Mouse (Mus musculus) thymus, postnatal 25 days (tissue): ENCODE results near the gene Palm.
A peak's percentile ranks its signal among the peaks of the same experiment; 100 is the strongest.
"Not testable (repeated sequence)": the region's sequence is repeated elsewhere in the genome, so short reads cannot be mapped to it uniquely, and the experiment has no call there.

Experiments used
- DNase-seq: peaks from one replicate; pipeline ENCODE4 v3.0.0; 2022

The Palm gene

DNA sequence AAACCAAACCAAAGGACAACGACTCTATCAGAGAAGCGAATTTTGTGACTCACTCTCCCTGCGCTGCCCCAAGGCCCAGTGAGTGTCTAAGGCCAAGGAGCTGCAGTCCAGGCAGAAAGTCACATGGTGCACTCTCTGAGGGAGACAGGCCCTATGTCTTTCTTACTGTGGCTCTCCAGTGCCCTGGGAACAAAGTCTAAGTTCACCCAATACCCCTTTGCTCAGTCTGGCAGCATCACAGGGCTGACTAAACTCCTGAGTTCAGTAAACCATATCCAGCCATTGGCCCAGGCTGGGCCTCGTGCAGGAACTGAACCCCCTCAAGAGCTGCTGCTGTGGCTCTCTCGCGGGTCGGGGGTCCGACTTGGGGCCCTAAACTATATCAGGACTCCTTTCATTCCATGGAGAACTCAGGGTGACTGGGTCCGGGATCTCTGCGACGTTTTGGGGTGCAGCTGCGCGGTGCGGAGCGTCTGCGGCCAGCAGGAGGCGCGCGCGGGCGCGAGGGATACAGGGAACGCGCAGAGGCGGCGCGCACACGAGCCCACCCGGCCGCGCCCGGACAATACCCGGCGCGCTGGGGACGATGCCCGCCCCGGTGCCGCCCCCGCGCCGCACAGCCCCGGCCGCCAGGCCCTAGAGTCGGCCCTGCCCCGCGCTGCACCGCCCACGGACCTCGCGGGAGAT lies at the start of gene Palm:
Palm (plus strand) TSS at position 522 of the 687 bp plus-strand sequence.
- peak; percentile 86 for DNase-seq

DNA sequence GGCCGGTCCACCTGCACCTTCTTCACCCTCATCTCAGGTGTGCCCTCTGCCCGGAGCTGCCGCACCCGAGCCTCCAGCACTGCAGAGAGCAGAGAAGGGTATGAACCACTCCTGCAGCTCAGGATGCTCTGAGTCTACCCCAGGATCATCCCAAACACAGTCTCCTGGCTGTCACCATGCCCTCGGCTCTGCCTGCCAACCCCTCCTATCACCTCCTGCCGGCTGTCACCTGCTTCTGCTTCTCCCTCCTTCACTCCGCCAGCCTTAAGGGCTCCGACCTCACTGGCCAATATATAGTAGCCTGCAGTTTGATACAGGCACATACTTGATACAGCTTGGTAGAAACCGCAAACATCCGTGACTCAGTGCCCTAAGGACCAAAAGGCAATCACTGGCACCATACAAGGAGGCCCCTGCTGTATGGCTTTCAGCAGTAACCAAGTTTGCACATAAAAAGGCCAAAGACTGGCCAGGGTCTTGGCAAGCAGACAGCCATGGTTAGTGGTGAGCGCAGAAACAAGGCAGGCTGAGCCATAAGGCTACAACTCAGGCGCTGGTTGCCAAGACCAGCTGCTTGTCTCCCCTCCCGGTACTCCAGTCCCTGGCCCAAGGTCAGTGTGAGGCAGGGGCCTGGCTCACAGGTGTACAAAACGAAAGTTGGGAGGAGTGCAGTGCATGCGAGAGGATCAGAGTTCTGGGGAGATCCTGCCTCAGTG lies 49.6 kb upstream of the Palm start:
- no peak for DNase-seq

- DNase-seq, result no peak
These were observed 48.0 kb upstream of the Palm start for GRCm38 (mm10) chr10:79745411-79745810.

DNA sequence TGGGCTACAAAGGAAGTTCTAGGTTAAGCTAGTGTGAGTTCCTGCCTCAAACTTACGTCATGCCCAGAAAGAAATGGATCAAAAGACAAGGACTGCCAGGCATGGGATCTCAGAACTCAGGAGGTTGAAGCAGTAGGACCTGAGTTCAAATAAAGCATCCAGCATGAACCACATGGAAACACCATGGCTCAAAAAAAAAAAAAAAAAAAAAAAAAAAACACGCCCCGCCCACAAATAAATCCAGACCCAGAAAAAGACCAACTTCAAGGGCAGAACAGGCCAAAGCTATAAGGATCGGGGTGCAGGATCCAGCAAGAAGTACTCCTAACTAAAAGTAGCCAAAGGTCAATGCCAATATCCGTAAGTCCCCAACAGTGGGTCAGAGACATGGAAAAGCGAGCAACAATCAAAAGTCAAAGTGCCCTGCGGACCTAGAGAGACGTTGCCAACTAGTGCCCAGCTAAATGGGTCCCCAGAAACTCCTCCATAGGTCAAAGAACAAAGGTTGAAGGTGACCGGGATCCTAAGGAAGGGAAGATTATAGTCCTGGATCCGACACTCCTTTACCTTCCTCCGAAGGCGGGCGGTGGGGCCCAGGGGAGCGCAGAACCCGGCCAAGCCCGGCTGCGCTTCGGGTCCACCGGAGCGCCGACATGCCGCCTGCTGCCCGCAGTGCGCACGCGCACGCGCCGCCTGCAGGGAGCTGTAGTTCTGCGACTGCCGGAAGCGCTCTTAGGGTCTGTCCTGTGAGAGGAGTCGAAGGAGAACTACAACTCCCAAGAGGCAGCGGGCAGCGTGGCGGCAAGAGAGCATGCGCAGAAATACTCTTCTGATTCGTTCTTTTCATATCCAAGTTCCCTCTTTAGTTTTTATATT lies 47.2 kb upstream of the Palm start, which contains the start of gene Polrmt:
Polrmt (minus strand) TSS at position 684 of the 876 bp plus-strand sequence.
- DNase-seq, result peak; percentile 94

DNA sequence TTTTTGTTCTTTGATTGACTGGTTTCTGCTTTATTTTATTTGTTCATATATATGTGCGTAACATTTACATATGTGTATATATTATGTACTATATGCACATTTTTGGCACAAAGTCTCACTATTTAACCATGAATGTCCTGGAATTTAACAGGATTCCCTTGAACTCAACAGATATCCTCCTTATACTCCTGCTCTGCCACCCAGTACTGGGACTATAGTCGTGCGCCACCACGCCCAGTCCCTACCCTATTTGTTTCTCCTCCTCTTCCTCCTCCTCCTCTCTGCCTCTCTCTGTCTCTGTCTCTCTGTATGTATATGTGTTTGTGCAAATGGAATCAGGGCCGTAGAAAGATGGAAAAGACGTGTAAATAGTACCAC lies 46.6 kb upstream of the Palm start:
- no peak for DNase-seq

GRCm38 (mm10) chr10:79748496-79748895 lies 44.9 kb upstream of the Palm start:
- DNase-seq, result no peak

DNA sequence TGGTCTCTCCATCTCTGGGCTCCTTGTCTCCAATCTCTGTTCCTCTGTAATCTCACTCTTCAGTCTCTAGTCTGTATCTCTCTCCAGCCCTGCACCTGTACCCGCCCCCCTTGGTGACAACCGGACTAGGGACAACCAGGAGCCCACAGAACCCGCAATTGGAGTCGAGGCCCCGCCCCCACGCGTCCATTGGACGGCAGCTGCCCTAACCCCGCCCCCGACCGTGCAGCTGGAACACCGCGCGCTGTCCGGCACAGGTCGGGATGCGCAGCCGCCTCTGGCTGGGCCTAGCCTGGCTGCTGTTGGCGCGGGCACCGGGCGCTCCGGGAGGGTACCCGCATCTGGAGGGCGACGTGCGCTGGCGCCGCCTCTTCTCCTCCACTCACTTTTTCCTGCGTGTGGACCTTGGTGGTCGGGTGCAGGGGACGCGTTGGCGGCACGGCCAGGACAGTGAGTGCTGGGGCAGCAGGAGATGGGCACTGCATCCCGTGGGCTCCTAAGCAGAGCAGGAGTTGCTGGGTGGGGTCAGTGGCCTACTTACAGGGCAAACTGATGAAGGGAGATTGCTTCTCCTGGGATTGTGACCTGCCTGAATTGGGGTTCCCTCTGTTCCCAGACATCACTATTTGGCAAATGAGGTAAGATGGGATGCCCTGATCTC lies 38.4 kb upstream of the Palm start, which contains the start of gene Fgf22:
Fgf22 (plus strand) TSS at position 221 of the 661 bp plus-strand sequence.
- DNase-seq, result peak; percentile 28

DNA sequence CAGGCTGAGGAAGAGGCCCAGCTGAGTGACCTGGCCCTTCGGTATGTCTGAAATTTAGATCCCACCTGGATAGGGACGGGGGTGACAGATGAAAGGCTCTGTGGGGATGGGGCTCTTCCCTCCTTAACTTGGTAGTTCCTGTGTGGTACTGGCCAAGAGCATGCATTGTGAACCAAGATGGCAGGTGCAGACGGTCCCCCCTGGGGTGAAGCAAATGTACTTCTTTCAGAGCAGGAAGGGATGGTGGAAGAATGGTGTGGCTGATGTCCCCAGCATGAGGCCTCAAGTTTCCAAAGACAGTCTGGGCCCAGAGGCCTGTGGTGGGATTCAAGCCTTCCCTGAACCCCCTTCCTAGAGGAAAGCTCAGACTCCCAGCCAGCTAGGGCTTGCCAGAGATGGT lies 37.5 kb upstream of the Palm start:
- no peak for DNase-seq

GRCm38 (mm10) chr10:79756660-79757059 lies 36.7 kb upstream of the Palm start:
- DNase-seq, result no peak

DNA sequence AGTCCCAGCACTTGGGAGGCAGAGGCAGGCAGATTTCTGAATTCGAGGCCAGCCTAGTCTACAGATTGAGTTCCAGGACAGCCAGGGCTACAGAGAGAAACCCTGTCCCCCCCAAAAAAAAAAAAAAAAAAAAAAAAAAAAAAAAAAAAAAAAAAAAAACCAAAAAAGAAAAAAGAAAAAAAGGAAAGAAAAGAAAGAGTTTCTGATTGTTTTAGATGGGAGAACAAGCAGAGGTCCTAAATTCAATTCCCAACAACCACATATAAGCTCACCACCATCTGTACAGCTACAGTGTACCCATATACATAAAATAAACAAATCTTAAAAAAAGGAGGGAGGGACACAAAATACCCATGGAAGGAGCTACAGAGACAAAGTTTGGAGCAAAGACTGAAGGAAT lies 33.7 kb upstream of the Palm start:
- DNase-seq, result not testable (repeated sequence)

DNA sequence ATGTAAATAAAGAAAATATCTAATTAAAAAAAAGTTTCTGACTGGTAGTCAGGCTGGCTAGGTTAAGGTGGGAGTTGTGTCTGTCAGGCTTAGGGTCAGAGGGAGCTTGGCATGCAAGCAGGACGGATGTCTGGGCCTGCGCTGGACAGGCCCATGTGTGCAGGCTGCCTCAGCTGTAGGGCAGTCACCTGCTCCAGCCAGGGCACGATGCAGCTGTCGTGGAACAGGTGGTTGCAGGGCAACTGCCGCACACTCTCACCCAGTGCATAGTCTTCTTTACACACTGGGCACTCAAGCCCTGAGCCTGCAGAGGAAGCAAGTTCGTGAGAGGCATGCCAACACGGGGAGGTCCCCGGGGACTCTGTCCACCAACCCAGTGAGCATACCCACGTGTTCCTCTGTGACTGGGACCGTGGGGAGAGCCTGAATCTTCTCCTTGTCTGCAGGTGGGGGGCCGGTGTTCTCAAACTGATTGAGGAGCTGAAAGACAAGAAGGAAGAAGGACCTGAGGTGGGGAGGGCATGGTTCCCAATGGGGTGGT lies 32.7 kb upstream of the Palm start:
- no peak for DNase-seq

GRCm38 (mm10) chr10:79762875-79763274 lies 30.5 kb upstream of the Palm start:
- DNase-seq, result no peak

GRCm38 (mm10) chr10:79764234-79764633 lies 29.1 kb upstream of the Palm start:
- DNase-seq, result no peak

DNA sequence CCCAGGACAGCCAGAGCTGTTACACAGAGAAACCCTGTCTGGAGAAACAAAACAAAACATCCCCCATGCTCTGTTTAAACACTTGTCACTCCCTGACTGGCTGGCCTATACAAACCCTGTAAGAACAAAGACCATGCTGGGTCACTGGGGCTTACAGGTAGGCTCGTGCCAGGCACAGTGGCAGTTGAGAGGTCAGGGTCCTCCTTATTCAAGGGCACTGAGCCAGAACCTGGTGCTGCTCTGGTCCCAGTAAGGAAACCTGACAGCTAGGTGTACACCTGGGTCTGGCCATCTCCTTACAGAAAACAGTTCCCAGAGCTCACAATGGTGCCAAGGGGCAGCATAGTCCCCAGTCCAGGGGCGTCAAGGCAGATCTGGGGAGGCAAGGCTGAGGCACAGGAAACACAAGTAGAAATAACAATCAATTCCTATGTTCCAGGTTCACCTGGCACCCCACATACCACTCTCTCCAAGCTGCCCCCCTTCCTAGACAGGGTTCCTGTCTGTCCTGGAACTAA lies 28.1 kb upstream of the Palm start:
- DNase-seq, result no peak

DNA sequence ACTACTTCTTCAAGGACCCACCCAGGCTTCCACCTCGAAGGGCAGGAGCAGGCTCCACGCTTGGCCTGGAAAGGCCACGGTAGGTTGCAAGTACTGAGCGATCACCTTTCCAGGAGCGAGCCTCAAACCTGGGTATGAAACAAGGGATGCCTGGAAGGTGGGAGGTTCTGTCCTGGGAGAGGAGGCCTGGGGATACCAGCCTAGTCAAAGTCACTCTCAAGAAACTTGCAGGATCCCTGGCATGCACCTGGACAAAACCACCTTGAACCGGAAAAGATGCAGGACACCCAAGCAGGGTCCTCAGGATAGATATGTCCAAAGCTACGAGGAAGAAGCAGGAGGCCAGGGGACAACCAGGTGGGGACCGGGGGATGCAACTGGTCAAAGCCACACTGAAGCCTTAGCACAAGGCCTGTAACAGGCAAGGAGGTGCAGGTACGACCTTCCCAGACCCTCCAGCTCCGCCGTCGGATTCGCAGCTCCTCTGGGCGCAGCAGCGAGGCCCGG lies 27.3 kb upstream of the Palm start:
- DNase-seq, result no peak

GRCm38 (mm10) chr10:79766508-79767325 lies 26.7 kb upstream of the Palm start, which contains the start of gene Rnf126:
TSS of gene Rnf126 (minus strand) at chr10:79766952.
- peak; percentile 100 for DNase-seq

DNA sequence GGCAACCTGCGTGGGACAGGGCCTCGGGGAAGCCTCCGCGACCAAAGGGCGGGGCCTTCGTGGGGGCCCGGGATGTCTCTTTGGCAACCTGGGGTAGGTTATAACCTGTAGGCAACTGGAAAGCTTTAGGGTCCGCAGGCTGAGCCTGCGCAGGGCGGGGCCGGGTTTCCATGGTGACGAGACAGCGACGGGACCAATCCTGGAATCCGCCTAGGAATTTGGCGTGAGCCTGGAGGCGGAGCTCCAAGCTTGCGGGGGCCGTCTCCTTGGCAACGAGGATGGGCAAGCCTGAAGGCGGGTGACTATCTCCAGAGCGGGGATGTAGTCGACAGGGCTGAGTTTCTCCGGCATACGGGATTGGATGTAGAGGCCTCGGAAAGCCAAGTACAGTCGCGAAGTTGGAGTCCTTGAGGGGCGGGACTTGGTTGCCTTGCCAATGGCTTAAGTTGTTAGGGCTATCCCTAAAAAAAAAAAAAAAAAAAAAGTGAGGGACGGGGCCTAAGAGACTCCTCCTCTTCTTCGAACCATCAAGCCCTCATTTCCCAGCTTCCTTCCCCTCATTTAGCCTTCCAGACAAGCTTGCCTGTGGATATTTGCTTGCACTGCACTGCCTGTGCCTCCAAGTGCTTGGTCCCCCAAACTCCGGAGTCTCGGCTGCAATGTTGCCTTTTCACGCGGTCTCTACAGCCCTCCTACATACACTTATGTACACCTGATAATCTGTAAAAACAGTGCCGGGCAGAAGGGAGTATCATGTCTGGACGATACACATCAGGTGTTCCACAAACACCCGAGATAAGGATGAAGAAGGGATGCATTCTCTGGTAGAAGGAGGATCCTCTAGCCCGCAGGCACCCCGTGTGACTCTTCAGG lies 25.8 kb upstream of the Palm start:
- peak; percentile 70 for DNase-seq

DNA sequence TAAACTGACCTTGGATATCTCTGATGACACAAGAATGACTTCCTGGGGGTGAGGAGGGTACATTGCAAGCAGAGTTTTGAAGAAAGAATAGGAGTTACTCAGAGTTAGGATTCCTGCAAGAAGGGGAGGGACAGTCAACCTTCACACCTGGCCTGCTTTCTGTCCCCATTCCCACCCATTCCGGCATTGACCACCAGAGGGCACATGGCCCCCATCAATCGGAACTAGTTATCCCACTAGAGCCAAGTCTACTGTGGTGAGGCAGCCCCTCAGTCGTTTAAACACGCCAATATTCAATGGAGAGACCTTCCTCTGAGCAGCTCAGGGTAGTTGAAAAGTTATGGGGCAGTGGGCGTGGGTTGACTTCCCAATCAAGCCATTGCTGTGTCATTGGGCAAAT lies 25.0 kb upstream of the Palm start:
- peak; percentile 84 for DNase-seq

DNA sequence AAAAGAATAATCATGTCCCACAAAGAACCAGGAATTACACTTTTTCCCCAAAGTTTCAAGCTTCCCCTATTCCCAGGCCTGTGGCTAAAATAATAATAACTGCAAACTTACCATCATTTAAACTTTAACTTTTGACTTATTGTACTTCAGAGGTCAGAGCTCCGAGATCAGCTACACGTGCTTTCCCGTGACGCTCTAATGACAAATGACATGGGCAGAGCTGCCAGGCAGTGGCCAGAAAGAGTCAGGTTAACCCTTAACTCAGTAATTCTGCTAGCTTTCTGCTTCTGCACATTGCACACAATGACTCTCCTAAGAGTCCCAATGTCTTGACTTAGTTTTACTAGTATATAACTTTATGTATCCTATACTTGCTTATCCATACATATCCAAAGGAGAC lies 24.0 kb upstream of the Palm start:
- DNase-seq, result no peak

- no peak for DNase-seq
These were observed 21.1 kb upstream of the Palm start for GRCm38 (mm10) chr10:79772320-79772719.
